Mouse (Mus musculus) kidney, adult 11 months (tissue): ENCODE data around the gene Irf2bpl.

Experiments used
- DNase-seq: peaks from one replicate; pipeline ENCODE4 v3.0.0; 2022

Irf2bpl gene

DNA sequence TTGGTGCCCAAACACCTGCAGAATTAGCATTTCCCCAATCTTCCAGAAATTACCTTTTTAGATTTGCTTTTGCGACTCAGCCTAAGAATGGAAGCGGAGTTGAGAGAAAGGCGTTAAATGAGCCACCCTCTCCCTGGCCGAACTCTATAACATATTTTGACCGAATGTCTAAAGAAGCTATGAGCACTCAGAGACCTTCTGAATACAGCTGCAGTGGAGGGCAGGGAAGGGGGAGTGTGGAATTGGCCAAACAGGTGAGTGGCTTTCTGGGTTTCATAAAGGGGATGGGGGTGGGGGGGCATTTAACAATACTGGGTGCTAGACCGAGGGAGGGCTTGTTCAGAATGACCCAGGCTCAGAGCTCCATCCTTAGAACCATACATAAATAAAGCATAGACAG, 738 bp upstream of the Irf2bpl start:
- DNase-seq, result no peak

DNA sequence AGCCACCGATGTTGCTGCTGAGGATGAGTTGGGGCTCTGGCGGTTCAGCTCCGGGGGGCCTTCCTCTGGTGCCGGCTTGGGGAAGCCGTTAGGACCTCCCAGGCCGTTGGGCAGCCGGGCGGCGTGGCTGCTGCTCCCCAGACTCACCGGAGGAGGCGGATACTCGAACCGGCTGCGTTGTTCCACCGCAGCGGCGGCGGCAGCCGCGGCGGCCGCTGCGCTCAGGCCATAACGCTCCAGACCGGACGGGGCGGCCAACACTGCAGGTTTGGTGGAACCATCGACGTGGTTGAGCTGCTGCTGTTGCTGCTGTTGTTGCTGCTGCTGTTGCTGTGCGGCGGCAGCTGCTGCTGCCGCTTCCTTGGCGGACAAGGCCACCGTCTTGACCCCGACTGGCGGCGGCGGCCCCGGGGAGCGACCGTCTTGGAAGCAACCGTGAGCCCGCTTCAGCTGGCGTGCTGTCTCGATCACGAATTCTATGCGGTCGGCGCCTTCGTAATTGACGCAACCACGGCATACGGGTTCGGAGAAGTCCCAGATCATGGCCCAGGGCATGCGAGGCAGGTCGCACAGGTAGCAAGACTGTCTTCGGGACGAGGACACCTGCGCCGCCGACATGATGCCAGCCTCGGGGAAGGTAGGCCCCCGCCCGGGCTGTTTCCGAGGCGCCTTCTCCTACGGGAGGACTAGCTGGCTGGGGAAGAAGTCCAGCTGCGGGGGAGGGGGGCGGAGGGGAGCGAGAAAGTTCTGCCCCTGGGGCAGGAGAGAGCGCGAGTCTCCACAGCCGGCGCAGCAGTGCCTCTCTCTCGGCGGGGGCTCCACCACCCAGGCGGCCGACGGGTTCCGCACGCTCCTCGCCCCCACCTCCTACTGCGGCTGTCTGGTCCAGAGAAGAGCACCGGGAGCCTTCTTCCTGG, 1.1 kb downstream of the Irf2bpl start:
- peak; percentile 60 for DNase-seq

DNA sequence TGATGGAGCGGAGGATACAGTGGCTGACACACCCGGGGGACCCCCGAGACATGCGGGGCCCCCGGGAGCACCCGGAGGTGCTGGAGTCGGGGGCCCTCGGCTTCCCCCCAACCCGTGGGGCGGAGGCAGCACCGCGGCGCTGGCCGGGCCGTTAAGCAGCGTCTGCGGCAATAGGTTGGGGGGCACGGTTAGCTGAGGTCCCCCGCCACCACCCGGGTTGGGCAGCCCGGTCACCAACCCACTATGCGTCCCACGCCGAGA, 1.6 kb downstream of the Irf2bpl start:
- no peak for DNase-seq

DNA sequence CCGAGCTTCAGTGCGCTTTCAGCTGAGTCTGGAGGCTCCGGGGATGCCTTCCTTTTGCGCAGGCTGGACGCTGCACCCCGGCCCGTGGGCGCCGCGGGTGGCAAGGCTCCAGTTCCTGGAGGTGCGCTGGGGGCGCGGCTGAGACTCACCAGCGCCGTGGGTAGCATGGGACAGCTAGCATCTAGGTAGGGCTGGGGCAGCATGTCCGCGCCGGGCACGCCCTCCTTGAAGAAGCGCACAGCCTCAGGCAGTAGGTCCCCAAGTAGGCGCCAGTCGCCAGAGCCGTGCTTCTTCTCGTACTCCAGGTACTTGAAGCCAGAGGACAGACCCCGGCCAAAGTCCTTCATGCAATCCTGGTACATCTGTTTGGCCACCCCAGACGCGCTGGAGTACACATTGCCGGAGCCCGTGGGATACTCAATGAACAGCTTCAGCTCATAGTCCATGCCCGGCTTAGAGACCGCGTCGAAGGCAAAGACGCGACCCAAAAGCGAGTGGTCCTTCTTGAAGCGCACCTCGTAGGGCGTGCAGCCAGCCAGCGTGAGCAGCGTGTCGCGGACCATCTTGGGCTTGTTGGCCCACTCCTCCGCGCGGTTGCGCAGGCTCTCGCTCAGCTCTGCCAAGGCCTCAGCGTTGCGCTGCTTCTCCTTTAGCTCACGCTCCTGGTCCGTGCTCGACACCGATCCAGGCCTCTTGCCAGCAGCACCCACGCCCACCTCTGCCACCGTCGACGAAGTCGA, 2.1 kb downstream of the Irf2bpl start:
- peak; percentile 65 for DNase-seq

DNA sequence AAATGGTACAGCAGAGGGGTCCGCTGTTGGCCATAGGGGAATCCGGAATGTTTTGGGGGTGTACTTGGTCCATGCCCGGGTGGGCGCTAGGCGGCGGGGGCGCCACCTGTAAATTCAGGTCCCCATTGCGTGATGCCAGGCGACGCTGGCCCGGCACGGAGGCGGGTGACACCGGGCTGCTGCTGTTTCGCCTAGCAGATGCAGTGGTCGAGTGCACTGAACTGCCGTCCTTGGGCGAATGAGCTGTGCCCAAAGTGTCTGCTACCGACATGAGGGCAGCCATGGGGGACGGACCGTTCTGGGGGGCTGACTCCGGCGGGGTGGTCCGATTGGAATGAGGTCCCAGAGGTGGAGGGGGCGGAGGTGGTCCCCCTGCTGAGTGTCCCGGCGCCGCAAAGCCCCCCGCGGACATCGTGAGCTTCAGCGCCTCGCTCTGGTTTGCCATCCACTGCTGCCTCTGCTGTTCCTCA, 2.8 kb downstream of the Irf2bpl start:
- no peak for DNase-seq

DNA sequence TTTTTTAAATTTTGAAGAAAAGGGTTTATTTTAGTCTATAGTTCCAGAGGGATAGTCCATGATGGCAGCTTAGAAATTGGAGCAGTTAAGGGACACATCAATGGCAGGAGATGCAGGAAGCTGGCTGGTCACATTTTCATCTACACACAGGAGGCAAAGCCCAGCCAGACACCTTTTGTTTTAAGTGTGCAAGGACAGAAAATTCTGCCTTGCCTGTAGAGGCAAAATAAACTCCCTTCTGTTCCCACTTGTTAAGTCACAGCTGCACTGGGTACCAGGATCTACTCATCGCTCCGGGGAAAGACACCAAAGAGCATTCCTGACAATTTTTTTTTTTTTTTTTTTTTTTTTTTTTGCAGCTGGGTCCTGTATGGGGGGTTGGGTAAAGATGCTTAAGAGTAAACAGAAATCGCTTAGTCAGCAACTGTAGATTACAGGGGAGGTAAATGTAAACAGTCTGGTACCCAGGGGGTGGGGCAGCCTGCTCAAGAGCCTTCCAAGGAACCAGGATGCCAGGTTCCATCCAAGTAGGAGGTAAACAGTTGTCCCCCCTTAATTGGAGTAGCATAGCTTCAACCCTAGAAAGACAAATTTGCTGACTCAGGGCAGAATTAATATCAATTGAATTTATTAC, 4.4 kb downstream of the Irf2bpl start:
- DNase-seq, result no peak

DNA sequence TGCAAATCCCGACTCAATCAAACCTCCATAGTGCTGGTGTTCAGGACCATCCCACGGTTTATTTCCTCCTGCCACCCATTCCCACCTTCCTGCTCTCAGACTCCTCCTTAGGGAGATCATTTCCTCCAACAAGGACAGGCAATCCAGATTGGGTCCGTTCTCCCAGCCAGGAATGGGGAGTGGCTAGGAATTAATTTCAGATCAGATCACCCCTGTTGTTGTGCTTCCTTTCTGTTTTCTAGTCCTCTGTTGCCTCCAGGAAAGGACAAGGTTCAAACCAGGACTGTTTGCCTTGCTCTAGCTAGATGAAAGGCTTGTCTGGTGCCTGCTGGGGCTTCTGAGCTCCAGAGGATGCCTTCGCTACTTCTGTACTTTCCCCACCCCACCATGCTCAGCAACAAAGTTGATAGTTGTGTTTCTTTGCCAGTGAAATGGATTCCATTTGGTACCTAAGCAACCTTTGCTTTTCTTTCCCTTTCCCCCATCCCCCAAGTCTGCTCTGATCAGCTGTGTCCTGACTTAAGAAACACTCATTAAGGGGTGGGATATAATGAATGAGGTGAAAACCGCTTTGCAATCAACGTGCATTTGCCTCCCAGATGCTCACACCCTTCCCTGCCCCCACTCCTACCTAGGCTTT, 5.0 kb downstream of the Irf2bpl start:
- DNase-seq, result no peak

DNA sequence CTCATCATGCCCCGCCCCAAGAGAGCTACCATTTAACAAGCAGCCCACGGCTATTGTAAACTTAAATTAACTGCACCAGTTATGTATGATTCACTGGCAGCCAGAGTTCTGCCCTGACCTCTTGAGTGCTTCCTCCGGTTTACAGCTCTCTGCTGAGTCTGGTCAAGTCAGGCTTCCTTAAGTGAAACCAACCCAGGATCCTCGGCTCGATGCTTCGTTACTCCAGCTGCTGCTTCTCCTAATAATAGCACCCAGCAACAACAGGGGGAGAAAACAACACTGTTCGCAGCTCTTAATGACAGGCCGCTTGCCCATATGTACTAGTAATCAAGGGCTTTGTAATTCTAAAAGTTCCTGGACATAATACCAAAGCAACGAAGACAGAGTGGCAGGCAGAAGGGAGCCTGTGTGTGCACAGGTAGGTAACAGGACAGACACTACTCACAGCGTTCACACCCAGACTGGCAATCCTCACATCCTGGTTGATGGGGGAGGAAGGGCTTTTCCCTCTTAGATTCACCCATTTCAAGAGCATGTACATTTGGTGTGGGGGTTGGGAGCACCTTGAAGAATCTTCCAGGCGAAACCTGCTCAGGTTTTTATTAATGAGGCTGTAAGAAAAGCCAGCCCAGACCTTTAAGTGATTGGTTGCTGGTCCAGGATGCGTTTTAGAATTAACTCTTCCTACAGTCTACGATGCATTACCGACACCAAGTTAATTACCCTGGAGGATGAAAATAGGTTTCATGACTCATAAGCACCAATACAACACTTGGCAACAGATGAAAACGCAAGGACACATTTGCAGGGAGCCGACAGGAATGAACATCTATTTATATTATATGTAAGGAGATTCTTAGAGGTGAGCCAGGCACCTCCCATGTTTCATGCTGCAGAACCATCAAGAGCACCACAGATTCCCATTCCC, 5.9 kb downstream of the Irf2bpl start:
- DNase-seq, result peak; percentile 32

DNA sequence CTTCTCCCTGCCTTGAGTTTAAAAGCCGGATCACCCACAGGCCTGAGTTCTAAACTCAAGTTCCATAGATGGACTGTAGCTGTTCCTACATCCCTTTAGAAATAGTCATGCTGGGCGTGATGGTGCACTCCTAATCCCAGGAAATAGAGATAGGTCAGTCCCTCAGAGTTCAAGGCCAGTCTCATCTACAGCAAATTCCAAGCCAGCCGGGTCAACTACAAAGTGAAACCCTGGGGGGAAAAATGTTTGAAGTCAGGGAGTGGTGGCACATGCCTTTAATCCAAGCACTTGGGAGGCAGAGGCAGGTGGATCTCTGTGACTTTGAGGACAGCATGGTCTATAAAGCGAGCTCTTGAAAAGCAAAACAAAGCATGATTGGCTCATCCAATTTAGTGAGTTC, 7.6 kb downstream of the Irf2bpl start:
- DNase-seq, result no peak

DNA sequence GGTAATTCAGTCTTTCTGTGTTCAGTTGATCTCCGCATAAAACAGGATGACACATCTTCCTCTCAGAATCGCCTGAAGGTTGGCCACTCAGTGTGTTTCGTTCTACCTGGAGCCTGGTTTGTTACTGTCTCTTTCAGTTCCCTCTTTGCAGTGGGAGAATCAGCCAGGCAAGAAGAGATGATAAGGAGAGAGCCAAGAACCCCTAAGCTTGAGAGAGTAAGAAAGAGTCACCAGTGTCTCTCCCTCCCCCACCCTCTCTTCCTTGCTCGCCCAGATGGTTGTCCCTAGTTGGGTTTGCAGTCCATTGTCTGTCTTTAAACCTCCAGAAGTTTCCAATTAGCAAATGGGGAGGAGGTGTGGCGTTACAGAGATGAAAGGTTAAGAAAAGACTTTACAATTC, 8.5 kb downstream of the Irf2bpl start:
- no peak for DNase-seq

DNA sequence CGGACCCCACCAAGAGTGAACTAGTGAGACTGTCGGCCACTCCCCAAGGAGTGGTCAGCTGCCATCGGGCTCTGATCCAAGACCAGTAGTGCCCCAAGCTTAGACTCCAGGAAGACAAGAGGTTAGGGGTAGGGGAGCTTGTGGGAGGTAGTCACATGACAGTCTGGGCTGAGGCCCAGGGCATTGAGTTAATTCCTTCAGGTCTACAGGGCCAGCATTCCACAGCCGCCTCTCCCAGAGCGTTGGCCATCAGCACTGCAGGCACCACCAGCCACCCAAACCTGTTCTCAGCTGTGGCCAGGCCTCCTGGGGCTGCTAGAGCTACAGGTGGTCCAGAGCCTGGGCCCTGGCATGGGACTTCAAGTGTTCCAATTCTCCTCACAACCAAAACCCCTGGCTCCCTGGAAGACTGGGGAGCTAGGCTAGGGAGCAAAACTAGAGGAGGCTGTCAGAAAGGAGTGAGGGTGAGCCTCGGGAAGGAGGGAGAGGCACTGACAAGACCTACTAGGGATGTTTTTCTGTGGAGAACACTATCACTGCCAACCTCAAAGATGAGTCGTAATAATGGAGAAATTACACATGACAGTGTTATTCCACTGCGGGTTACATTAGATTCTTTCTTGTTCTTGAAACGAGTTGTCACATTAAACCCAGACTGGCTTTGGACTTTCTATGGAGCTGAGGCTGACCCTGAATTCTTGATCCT, 12.1 kb downstream of the Irf2bpl start:
- peak; percentile 97 for DNase-seq

DNA sequence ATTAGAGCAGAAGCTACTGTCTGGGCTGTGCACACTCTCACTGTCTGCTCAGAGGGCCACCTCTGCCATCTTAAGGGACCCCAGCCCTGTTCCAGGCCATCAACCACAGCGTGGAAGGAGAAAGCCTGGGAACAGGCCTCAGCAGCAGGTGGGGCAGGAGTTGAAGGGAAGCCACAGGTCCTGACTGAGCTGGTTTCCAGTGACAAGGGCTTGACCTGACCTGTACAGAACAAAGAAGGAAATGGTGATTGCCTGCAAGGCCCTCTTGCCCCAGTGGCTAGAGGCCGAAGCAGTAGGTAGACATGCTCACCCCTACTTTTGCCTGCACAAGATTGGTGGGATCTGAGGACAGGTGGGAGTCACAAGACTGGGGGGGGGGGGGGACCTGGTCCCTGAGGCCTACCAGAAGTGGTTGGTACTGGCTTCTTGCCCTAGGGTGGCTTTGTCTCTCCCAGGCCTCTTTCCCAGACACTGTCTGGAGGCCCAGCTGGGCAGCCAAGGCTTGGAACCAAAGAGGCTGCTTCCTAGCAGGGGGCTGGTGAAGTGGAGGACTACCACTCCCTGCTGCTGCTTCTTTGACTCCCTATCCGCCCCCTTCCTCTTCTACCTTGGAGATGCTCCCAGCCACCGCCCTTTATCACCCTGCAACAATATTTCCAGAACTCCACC, 12.8 kb downstream of the Irf2bpl start:
- peak; percentile 50 for DNase-seq

DNA sequence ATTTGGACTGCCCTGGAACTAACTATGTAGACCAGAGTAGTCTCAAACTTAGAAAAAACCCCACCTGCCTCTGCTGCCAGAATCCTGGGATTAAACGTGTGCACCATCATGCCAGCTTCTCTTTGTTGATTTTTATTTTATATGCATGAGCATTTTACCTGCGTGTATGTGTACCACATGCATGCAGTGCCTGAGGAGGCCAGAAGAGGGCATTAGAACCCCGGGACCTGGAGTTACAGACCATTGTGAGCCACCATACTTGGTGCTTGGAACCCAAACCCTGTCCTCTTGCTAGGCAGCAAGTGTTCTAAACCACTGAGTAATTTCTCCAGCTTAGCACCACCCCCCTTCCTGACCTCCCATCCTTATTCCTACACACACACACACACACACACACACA, 13.6 kb downstream of the Irf2bpl start:
- no peak for DNase-seq

DNA sequence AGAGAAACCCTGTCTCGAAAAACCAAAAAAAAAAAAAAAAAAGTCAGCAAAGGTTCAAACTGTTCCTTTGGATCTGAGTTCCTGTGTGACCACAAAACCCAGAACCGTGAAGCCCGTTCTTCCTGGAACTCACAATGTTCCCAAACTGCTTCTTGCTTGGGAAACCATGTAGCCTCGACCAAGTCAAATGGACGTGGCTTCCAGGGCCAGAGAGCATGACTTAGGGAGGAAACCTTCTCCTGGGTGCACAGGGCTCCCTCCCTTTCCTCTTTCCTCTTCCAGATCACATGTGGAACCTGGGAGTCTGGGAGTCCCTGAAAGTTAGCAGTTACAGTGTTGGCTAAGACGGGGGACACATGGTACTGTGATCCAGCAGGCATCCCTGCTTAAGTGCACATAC, 14.8 kb downstream of the Irf2bpl start:
- no peak for DNase-seq

DNA sequence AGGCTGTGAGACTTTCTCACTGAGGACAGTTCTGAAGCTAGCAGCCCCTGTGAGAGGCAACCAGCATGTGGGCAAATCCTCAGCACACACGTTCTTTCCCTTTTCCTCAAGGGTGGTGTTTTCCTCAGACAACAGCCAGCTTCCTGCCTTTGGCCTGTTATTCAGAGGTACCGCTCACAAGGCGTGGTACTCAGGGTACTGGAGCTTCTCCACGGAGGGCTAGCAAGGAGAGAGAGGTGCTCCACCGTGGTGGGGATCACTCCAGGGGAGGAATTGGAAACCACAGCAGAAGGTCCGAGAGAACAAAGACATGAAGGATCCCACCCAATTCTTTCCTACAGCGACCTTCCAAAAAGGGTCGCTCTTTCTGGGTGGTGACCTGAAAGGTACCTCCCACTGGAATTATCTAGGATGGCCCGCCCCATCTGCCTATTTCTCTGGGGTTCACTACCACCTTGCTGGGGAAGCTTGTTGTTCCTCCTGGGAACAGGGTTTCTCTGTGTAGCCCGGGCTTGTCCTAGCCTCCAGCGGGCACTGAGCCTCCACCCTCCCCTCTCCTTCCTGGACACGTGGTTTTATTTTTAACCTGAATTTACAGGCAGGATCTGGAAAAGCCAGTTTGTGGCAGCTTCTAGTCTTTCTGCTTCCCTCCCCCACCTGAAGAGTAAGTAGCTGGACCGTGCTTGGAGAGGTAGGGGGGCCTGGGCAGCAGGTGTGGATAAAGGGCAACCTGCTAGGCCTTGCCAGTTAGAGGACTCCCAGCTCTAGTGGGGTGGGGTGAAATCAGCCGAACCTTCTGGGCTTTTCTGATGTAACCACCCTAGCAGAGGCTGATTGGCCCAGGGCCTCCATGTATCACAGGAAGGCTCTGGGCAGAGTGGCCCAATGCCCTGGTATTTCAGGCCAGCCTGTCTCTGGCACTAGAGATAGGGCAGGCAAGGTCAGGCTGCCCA, 17.1 kb downstream of the Irf2bpl start:
- peak; percentile 96 for DNase-seq

DNA sequence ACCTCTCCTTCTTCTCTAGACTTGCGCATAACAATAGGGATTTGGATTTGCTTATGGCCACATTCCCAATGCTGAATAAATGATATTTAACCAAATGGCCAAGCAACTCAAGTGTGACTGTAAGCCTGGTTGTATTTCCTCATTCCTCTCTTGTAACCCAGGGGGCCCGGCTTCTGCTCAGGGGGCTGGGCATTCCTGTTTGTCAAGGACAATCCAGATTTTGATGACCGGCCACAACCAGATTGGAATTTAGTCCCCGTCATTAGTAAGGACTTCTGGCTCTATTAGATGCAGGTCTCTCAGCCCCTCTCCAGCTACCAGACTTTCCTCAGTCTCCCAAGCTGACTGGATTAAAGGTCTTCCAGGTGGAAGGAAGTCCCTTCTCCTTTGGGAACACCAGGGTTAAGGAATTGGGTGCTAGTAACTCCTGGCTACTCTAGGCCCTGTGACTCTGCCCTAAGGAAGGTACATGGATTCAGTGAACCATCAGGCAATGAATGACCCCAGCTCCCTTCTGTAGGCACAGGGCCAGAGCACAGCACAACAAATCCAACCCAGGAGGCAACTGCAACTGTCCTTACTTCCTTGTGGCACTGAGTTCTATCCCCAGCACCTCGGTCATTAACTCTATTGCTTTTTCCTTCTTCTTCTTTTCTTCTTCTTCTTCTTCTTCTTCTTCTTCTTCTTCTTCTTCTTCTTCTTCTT, 20.1 kb downstream of the Irf2bpl start:
- peak; percentile 85 for DNase-seq

DNA sequence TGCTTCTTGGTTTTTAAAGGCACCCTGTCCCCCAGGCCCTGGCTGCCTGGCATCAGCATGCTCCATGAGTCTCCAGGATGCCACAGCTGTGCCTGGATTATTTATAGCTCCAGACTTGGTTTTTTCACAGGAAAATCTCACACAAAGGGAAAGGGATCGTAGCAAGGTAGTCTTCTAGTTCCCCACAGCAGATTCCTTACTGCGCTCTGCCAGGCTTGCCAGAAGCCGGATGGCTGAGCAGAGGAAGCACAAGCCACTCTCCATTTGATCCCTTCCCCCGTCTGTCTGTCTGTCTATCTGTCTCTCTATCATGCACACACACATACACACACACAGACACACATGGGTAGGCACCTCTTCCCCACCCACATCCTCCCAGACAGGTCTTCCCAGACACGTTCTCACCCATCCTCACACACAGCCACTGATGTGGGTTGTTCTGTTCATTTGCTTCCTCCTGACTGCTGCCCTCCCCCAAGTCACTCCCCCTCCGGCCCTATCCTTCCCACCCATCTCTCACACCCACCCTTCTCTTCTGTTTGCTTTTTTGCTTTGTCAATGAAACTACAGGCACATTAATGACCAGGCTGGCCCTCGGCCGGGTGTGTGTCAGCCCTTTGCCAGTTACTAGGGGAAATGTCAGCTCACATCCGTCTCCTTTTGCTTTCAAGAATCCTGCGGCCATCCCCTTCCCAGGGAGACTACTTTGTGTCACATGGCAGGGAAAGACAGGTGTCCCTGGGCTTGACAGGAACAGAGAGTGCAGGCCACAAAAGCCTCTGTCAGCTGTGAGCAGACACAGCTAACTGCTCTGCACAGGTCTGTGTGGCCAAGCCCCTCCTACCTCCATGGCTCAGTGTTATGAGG, 24.4 kb downstream of the Irf2bpl start:
- DNase-seq, result no peak
